Mouse (Mus musculus) adrenal gland, postnatal 0 days (tissue): ENCODE measurements around the gene Krt1. TPM values are rescaled to one million over a fixed set of nuclear protein-coding genes. Genes with fewer than 3 reads are reported as not detected.

Experiments used
- microRNA-seq: library from miRNA; unstranded; fragments of <30 nt; microRNA quantifications from one replicate; pipeline ENCODE4, GENCODE M21; 2016; ENCODE audit warnings: borderline replicate concordance; ENCODE audit not compliant: insufficient number of aligned reads
- polyA plus RNA-seq: library from polyadenylated mRNA; unstranded; fragments of >200 nt; fragmentation: Nextera tagmentation; extraction: Ambion mirVana; gene quantifications from 2 replicates; pipeline ENCODE4 v1.2.1, GENCODE M21; 2015

Gene Krt1
- polyA plus RNA-seq: 1.1 and 3.8 TPM in 2 replicates

DNA sequence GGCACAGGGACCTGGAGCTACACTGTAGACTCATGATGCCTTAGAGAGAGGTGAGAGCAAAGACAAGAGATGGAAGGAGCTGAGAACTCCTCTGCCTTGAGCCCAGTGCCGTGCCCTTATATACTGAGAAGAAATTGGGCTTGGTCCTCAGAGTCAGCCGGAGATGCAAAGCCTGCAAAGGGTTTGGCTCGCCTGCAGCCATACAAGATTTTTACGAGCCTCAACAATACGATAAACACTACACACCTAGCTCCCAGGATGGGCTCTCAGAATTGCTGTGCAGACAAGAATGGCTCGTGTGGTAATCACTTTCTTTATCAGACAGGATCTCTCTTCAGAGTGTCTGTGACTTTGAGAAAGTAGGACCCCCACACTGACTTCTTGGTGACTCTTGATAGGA lies at the start of gene Krt1:
Gene Krt1, minus strand, starts transcription at position 101 of the 400 bp plus-strand sequence.

DNA sequence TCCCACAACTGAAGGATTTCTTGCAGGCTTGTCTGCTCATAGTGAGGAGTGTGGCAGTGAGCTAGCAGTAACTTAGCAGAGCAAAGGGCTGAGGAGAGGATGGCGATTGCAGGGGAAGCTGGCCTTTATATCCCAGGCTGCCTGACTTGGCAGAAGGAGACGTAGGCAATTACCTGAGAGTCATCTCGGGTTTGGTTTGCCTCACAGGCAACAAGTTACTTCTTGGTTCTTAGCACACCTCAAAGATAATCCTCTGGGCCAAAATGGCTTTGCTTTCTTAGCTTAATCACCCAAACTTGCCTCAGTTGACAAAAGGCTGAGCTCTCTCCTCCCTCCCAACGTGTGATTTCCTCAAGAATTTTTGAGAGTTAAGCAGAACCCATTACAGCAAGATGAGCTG lies 42.2 kb upstream of the Krt1 start, which contains the start of gene Krt76:
Gene Krt76, minus strand, starts transcription at position 101 of the 400 bp plus-strand sequence.

DNA sequence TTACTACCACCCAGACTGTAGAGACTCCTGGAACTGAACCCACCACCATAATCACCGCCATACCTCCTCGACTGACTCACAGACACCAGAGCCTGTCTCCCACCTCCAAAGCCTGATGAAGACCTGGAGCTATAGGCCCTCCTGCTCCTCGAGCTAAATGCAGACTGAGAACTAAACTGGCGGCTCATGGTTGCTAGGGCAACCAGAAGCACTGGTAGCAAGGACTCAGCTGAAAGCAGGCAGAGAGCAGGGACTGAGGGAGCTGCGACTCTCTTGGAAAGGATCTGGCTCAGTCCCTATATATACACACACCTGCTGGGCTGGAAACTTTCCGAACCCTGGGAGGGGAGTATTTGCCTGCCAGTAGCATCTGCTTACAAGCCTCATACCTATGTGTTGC lies 18.8 kb upstream of the Krt1 start, which contains the start of gene Krt77:
Gene Krt77, minus strand, starts transcription at position 275 of the 400 bp plus-strand sequence.

DNA sequence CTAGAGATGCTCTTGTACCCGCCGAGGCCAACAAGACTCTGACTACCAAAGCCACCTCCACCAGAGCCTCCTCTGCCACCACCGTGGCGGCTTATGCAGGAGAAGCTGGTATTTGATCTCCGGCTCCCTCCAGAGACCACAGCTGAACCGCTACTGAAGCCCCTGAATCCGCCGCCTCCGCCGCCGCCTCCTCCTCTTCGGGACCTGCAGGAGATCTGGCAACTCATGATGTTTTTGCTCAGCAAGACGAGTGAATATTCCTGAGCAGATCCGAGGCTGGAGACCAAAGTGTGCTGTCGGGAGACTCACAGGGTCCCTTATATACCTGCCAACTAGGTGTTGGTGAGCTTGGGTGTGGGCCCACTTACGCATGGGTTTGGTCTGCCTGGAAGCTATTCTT lies 32.7 kb downstream of the Krt1 start, which contains the start of gene Krt2:
Gene Krt2, minus strand, starts transcription at position 295 of the 400 bp plus-strand sequence.

DNA sequence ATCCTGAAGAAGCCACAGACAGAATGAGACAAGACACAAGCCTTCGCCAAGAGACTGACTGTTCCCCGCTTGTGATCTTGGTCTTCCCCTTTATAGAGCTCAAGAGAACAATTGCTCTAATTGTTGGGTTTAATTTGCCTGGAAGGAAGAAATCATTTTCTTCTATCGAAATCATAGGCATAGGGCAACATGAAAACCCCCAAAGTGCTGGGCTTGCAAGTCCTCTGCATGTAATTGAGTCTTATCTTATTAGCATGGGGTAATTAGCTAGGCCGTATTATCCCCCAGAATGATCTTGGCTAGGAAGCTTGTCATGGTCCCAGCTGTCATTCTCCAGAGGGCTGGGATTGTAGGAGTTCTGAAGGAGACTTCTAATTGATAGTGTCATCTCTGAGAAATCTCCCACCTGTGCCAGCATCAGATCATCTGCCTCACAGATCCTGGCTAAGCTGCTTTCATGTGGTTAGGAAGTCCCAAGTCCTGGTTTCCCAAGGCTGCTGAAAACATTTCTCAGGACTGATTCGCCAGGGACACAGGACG lies 48.2 kb downstream of the Krt1 start, which contains the start of gene Krt73:
Gene Krt73, minus strand, starts transcription at position 51 of the 540 bp plus-strand sequence.

Small RNAs within 50 kb of the gene (microRNA-seq; reads per million reads assigned to microRNA genes)
- gene Gm44356: not detected

Other genes with a start within 250 kb of the Krt1 start
- gene Gm5414, start 222.6 kb downstream of the Krt1 start, polyA plus RNA-seq: not detected in 2 replicates
- not detected in 2 replicates for gene Gm5478, start 203.4 kb downstream of the Krt1 start, polyA plus RNA-seq
- 0.16 TPM in 1 of 2 replicates, not detected in the other for gene Krt6b, start 170.5 kb downstream of the Krt1 start, polyA plus RNA-seq
- gene Krt6a, start 156.5 kb downstream of the Krt1 start, polyA plus RNA-seq: 0.22 TPM in 1 of 2 replicates, not detected in the other
- gene Krt5, start 137.9 kb downstream of the Krt1 start, polyA plus RNA-seq: 0.48 and 1.4 TPM in 2 replicates
- 0.14 TPM in 1 of 2 replicates, not detected in the other for gene Krt71, start 107.7 kb downstream of the Krt1 start, polyA plus RNA-seq
- not detected in 2 replicates for gene Krt72, start 64.3 kb downstream of the Krt1 start, polyA plus RNA-seq
- gene Krt73, start 48.4 kb downstream of the Krt1 start, polyA plus RNA-seq: not detected in 2 replicates
- not detected in 2 replicates for gene Krt2, start 32.6 kb downstream of the Krt1 start, polyA plus RNA-seq
- gene Krt77, start 18.9 kb upstream of the Krt1 start, polyA plus RNA-seq: not detected in 2 replicates
- 0.05 and 0.10 TPM in 2 replicates for gene Krt76, start 42.1 kb upstream of the Krt1 start, polyA plus RNA-seq
- gene Krt4, start 73.9 kb upstream of the Krt1 start, polyA plus RNA-seq: 0.12 and 8.4 TPM in 2 replicates
- 0.06 and 0.18 TPM in 2 replicates for gene Krt79, start 89.5 kb upstream of the Krt1 start, polyA plus RNA-seq
- 0.04 and 0.24 TPM in 2 replicates for gene Krt78, start 103.5 kb upstream of the Krt1 start, polyA plus RNA-seq
- gene Krt8, start 153.7 kb upstream of the Krt1 start, polyA plus RNA-seq: 16.4 and 18.5 TPM in 2 replicates
- 17.9 and 22.7 TPM in 2 replicates for gene Krt18, start 177.4 kb upstream of the Krt1 start, polyA plus RNA-seq
- gene Eif4b, start 223.0 kb upstream of the Krt1 start, polyA plus RNA-seq: 56.3 and 69.5 TPM in 2 replicates
- 30.7 and 39.4 TPM in 2 replicates for gene Tns2, start 249.6 kb upstream of the Krt1 start, polyA plus RNA-seq